In the genomic region with DNA sequence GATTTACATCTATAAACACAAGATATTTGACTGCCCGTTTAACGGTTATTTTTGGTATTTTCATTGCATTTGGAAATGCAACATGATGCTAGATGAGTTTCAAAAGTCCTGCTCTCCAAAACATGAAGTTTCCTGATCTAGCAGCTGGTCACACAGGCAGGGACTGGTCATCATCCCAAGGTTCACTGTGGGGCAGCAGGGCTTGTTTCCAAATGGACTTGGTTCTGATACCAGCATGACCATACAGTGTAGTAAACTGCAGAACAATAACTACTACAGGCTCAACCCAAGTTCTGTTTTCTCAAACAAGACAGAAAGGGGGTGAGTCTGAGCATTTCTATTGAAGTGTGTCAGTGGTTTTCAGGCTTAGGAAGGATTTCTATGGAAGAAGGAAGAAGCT, we compare ENCODE assay signal across 17 mouse cellular contexts.
"Had no signal": no experiment of that assay in that cellular context is flagged by ENCODE, and none has a peak within 500 bp of the region (broad histone marks: within the 10 kb centered on the region; RNA-seq: fewer than 3 reads in every experiment).

No protein-coding gene starts in this region.

- H3K36me3 ChIP-seq: limb, embryonic 12.5 days; liver, embryonic 13.5 days; lung, embryonic 15.5 days; midbrain, embryonic 12.5 days; neural tube, embryonic 13.5 days; stomach, embryonic 15.5 days had no signal

- ATAC-seq: intestine, postnatal 0 days; liver, postnatal 0 days; midbrain, embryonic 16.5 days had no signal

- H3K4me3 ChIP-seq: layer of hippocampus, adult 2 months; limb, embryonic 12.5 days; liver, embryonic 13.5 days; lung, embryonic 15.5 days; megakaryocyte, embryonic 14.5 days; midbrain, embryonic 12.5 days; neural tube, embryonic 13.5 days; stomach, embryonic 15.5 days had no signal

- H3K9ac ChIP-seq: limb, embryonic 12.5 days; liver, embryonic 13.5 days; liver, postnatal 0 days; lung, embryonic 15.5 days; midbrain, embryonic 12.5 days; neural tube, embryonic 13.5 days; stomach, embryonic 15.5 days had no signal

- H3K4me1 ChIP-seq: liver, embryonic 13.5 days; lung, embryonic 15.5 days; megakaryocyte, embryonic 14.5 days; midbrain, embryonic 12.5 days; stomach, embryonic 15.5 days had no signal

- H3K27me3 ChIP-seq: limb, embryonic 12.5 days; liver, embryonic 13.5 days; lung, embryonic 15.5 days; megakaryocyte, embryonic 14.5 days; midbrain, embryonic 12.5 days; neural tube, embryonic 13.5 days; stomach, embryonic 15.5 days had no signal

- DNase-seq: liver; liver, embryonic 13.5 days; liver, postnatal 0 days; lung, postnatal 14 days; right cerebral cortex, postnatal 14 days; thymus, postnatal 36 days had no signal

- H3K27ac ChIP-seq: kidney, postnatal 0 days; layer of hippocampus, adult 2 months; limb, embryonic 12.5 days; liver, embryonic 13.5 days; lung, embryonic 15.5 days; macrophage; midbrain, embryonic 12.5 days; neural tube, embryonic 13.5 days; stomach, embryonic 15.5 days had no signal

- H3K4me2 ChIP-seq: limb, embryonic 12.5 days; liver, embryonic 13.5 days; lung, embryonic 15.5 days; midbrain, embryonic 12.5 days; neural tube, embryonic 13.5 days; stomach, embryonic 15.5 days had no signal

- H3K9me3 ChIP-seq: limb, embryonic 12.5 days; liver, embryonic 13.5 days; lung, embryonic 15.5 days; midbrain, embryonic 12.5 days; neural tube, embryonic 13.5 days; stomach, embryonic 15.5 days had no signal
